Mouse (Mus musculus) ES-Bruce4 (cell line): Measurements from ENCODE around the gene Vcan. TPM values are rescaled to one million over a fixed set of nuclear protein-coding genes. Genes with fewer than 3 reads are reported as not detected.
A peak's percentile ranks its signal among the peaks of the same experiment; 100 is the strongest.

ENCODE experiments used
- H3K27ac ChIP-seq: 2 replicates; pipeline ENCODE4 v1.5.1; 2012; ENCODE audit warnings: low read length, inconsistent platforms; ENCODE audit not compliant: insufficient read depth
- H3K27me3 ChIP-seq: 2 replicates; pipeline ENCODE4 v1.6.1; 2012; ENCODE audit warnings: mild to moderate bottlenecking, low read length, inconsistent platforms; ENCODE audit not compliant: control insufficient read depth, poor library complexity, insufficient read depth, severe bottlenecking
- H3K36me3 ChIP-seq: 2 replicates; pipeline ENCODE4 v1.6.1; 2012; ENCODE audit warnings: inconsistent platforms, mild to moderate bottlenecking, low read length, moderate library complexity; ENCODE audit not compliant: control insufficient read depth, poor library complexity, insufficient read depth, severe bottlenecking
- H3K4me1 ChIP-seq: one replicate; pipeline ENCODE4 v1.8.1; 2011; ENCODE audit warnings: low read length; ENCODE audit not compliant: control insufficient read depth, insufficient read depth
- H3K4me3 ChIP-seq: 2 replicates; pipeline ENCODE4 v1.5.1; 2011; ENCODE audit warnings: low read depth, mild to moderate bottlenecking, low read length
- H3K9ac ChIP-seq: 2 replicates; pipeline ENCODE4 v1.6.1; 2012; ENCODE audit warnings: low read depth, mild to moderate bottlenecking, inconsistent platforms; ENCODE audit not compliant: poor library complexity, severe bottlenecking
- H3K9me3 ChIP-seq: replicated peaks from 2 replicates; pipeline ENCODE4 v1.6.1; 2012; ENCODE audit warnings: mild to moderate bottlenecking, low read length, inconsistent platforms; ENCODE audit not compliant: control insufficient read depth, poor library complexity, insufficient read depth, severe bottlenecking
- CTCF ChIP-seq: IDR thresholded peaks from one replicate; pipeline ENCODE4 v1.8.1; 2011; ENCODE audit warnings: low read depth, low read length
- EP300 ChIP-seq: IDR thresholded peaks from 2 replicates; pipeline ENCODE4 v1.6.1; 2011; ENCODE audit warnings: low read depth, low read length; ENCODE audit not compliant: insufficient read depth
- POLR2A ChIP-seq: IDR thresholded peaks from one replicate; pipeline ENCODE4 v1.8.1; 2011; ENCODE audit warnings: low read length; ENCODE audit not compliant: insufficient read depth
- polyA plus RNA-seq: library from polyadenylated mRNA; stranded (reverse); fragments of >200 nt; gene quantifications from 2 replicates; pipeline ENCODE4 v1.2.4, GENCODE M21; 2011; ENCODE audit warnings: low read depth; ENCODE audit not compliant: missing spikeins, insufficient read depth, insufficient read length

Vcan gene
- polyA plus RNA-seq, 1 experiment, result 29.6 TPM

DNA sequence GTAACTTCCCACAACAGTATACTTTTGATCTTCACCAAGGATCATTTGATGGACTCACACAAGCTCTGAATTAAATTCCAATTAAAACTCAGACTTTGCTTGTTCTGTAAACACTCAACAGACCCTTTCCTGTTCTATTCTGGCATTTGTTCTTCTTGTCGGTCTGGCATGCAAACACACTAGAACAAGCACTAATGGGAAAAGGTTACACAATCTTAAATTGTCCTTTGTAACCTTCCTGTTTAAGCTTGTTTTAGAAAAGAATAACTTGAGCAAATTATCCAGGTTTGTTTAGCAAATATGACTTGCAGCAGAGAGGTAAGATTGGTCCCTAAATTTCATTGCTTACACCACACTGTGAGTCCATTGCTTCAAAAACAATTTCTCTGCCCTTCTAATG lies 89.5 kb downstream of the Vcan start:
- H3K9ac ChIP-seq, result no peak overlapping the region
- H3K27ac ChIP-seq, result no peak overlapping the region
- H3K9me3 ChIP-seq, result no peaks in the 10 kb centered on the region
- no peaks in the 10 kb centered on the region for H3K4me1 ChIP-seq
- H3K27me3 ChIP-seq, result no peaks in the 10 kb centered on the region
- H3K4me3 ChIP-seq, result no peak overlapping the region
- H3K36me3 ChIP-seq, result no peaks in the 10 kb centered on the region
- no peak for TF ChIP-seq CTCF
- TF ChIP-seq POLR2A, result no peak
- no peak for TF ChIP-seq EP300

- Histone ChIP-seq H3K36me3 (no peaks in the 10 kb centered on the region), H3K27ac (no peak overlapping the region), H3K9ac (no peak overlapping the region), H3K4me1 (no peaks in the 10 kb centered on the region), H3K4me3 (no peak overlapping the region), H3K9me3 (no peaks in the 10 kb centered on the region), H3K27me3 (no peaks in the 10 kb centered on the region)
- TF ChIP-seq CTCF (no peak), EP300 (no peak), POLR2A (no peak)
These were observed 96.7 kb downstream of the Vcan start for GRCm38 (mm10) chr13:89645589-89645988.

GRCm38 (mm10) chr13:89637012-89637411 lies 105.3 kb downstream of the Vcan start:
- Histone ChIP-seq H3K4me3 (no peak overlapping the region), H3K27me3 (no peaks in the 10 kb centered on the region), H3K27ac (no peak overlapping the region), H3K36me3 (no peaks in the 10 kb centered on the region), H3K9me3 (no peaks in the 10 kb centered on the region), H3K4me1 (no peaks in the 10 kb centered on the region), H3K9ac (no peak overlapping the region)
- TF ChIP-seq CTCF (no peak), POLR2A (no peak)

DNA sequence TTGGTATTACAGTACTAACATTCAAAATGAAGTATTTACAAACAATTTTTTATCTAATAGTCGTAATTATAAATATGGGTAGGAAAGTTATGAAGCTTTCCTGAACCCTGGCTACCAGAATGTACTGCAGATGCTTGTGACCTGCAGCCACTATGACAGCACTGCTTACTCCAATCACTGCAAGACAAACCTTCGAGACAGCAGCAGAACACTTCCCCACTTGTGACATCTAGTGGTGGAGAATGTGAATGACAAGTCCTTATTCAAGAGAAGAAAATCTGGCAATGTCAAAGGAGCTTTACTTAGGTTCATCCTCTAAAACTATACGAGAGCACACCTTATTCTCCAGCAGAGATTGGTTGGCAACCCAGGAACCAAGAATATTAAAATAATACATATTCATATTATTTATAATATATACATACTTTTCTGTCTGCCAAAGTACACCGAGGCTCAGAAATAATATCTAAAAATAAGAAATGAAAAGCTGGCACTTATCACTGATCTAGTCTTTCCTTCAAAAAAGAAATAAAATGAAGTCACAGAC lies 108.1 kb downstream of the Vcan start:
- H3K36me3 ChIP-seq, result no peaks in the 10 kb centered on the region

GRCm38 (mm10) chr13:89619064-89619463 lies 123.2 kb downstream of the Vcan start:
- Histone ChIP-seq H3K9me3 (no peaks in the 10 kb centered on the region), H3K9ac (no peak overlapping the region), H3K27me3 (no peaks in the 10 kb centered on the region), H3K4me3 (no peak overlapping the region), H3K27ac (no peak overlapping the region), H3K4me1 (no peaks in the 10 kb centered on the region), H3K36me3 (no peaks in the 10 kb centered on the region)
- no peak for TF ChIP-seq CTCF
- TF ChIP-seq EP300, result no peak
- no peak for TF ChIP-seq POLR2A

More for the DNA sequence above, 108.1 kb downstream of the Vcan start:
- no peak overlapping the region for H3K27ac ChIP-seq
- H3K9ac ChIP-seq, result no peak overlapping the region
- no peaks in the 10 kb centered on the region for H3K9me3 ChIP-seq
- H3K27me3 ChIP-seq, result no peaks in the 10 kb centered on the region
- H3K4me1 ChIP-seq, result no peaks in the 10 kb centered on the region
- no peak overlapping the region for H3K4me3 ChIP-seq
- TF ChIP-seq POLR2A (no peak), CTCF (peak; percentile 18)

DNA sequence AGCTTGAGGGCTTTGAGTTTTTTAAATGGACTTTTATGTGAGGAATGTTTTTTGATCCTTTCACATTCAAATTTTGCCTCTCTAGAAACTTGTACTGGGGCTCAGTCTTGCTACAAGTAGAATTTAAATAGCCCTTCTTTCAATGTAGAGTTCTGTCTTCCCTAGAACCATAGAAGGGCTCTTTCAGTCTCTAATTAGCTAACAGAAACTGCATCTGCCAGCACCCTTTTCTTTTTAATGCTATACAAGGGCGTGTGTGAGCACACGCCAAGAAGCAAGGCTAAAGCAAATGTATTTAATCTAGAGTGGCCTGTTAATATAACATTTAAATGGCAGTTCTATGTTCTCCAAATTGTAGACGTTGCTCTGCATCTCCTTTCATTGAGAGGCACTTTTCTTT lies 134.9 kb downstream of the Vcan start:
- Histone ChIP-seq H3K27me3 (no peaks in the 10 kb centered on the region), H3K4me3 (no peak overlapping the region), H3K4me1 (no peaks in the 10 kb centered on the region), H3K27ac (no peak overlapping the region), H3K36me3 (no peaks in the 10 kb centered on the region), H3K9ac (no peak overlapping the region), H3K9me3 (no peaks in the 10 kb centered on the region)
- TF ChIP-seq POLR2A (no peak), CTCF (no peak), EP300 (no peak)

Other genes starting within 250 kb of the Vcan start
- gene Hapln1, start 202.7 kb downstream of the Vcan start, polyA plus RNA-seq, result 0.10 and 0.20 TPM in 2 replicates